Mouse (Mus musculus) lung, adult 10 weeks (tissue): Measurements from ENCODE around the gene Otulinl. TPM values are rescaled to one million over a fixed set of nuclear protein-coding genes. Genes with fewer than 3 reads are reported as not detected.

Experiments used
- polyA plus RNA-seq: library from polyadenylated mRNA; stranded (reverse); fragments of 350-450 nt; fragmentation: Illumina TruSeq; extraction: RNeasy Lipid Tissue Mini Kit (QIAGEN cat#74804); gene quantifications from one replicate; pipeline ENCODE4 v1.2.3, GENCODE M21; 2014; ENCODE audit warnings: low read depth, low replicate concordance; ENCODE audit not compliant: insufficient read depth

Otulinl gene
- 30.2 TPM for polyA plus RNA-seq

DNA sequence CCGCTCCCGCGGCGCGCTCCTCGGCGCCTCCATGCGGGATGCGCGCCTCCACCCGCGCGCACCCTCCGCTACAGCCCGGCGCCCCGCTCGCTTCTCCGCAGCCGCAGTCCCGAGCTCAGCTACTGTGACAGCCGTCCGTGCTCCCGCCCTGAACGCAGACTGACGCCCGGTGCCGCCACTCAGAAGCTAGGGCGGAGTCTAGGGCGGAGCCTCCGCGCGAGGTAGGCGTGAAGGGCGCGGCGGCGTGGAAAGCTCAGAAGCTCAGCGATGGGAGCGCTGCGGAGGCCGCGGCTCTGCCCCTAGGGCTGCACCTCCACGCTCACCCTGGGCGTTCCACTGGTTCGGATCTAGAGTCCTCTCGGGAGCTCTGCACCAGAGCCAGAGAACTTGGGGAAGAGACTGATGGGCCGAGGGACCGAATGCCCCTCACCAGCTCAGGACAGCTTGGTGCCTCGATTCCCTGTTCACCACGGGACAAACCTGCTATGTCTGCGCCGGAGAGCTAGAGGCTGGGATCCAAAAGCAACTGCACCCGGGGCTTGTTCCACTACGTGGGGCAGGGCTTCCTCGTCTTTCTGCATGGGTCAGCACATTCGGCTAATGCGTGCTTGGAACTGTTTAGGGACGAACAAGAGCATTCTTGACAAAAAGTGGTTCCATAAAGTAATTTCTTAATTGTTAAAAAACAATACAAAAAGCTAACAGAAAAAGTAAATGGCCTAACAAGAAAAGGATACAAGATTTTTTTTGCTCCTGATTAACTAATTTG is at the start of gene Otulinl:
Gene Otulinl (minus strand): TSS at position 161 of the 769 bp plus-strand sequence.

DNA sequence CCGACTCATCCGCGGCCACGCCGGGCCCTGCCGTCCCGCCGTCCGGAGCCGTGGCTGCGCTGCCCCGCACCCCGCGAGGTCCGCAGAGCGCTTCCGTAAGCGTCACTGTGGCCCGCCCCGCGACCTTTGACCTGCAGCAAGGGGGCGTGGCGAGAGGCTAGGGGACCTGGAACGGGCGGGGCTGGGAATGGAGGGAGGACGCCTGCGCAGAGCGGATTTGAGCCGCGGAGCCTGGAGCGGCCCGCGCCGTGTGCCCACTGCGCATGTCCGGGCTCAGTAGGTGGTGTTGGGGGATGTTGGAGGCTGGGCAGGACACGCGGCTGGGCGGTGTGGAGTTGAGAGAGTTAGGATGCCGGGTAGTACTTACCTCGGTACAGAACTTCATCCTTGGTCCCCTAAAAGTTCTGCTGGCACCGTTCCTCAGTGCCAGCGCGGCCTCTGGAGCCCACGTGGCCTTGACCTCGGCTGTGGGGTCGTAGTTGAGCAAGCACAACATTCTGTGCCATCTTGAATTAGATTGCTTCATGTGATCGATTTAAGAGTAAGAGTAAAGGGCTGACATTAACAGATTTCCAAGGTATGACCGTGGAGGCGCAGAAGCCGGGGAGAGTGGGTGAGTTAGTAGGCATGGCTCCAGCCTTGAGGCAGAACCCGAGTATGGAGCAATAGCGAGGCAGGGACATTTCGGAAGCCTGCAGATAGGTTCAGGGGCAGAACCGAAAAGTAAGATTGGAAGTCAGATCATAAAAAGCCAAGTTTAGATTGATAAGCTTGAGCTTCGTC is 50.6 kb downstream of the Otulinl start, which contains the start of gene Otulin:
Gene Otulin (minus strand): TSS at position 93 of the 783 bp plus-strand sequence.

Other genes with a start within 250 kb of the Otulinl start
- gene Ank, start 214.9 kb downstream of the Otulinl start, polyA plus RNA-seq = 9.2 TPM
- gene Otulin, start 50.9 kb downstream of the Otulinl start, polyA plus RNA-seq = 28.4 TPM